Mouse (Mus musculus): ENCODE measurements around the gene Pheta2.
A peak's percentile ranks its signal among the peaks of the same experiment; 100 is the strongest.

The Pheta2 gene

GRCm38 (mm10) chr15:82338593-82339112, at the start of gene Pheta2, which contains the start of the genes Naga and Smdt1:
Gene Pheta2, plus strand, starts transcription at chr15:82338942.
Gene Naga, minus strand, starts transcription at chr15:82338925.
Gene Smdt1, plus strand, starts transcription at chr15:82338959.
- DNase-seq, result peak; percentile 95

GRCm38 (mm10) chr15:82290252-82290651, 48.5 kb upstream of the Pheta2 start:
- DNase-seq, result no peak

GRCm38 (mm10) chr15:82292851-82293250, 45.9 kb upstream of the Pheta2 start:
- DNase-seq, result no peak

GRCm38 (mm10) chr15:82293271-82293711, 45.5 kb upstream of the Pheta2 start:
- no peak for DNase-seq

- DNase-seq, result no peak
Measured at GRCm38 (mm10) chr15:82294059-82294458, 44.7 kb upstream of the Pheta2 start.

GRCm38 (mm10) chr15:82298764-82299561, 39.8 kb upstream of the Pheta2 start, which contains the start of gene Wbp2nl:
Gene Wbp2nl, plus strand, starts transcription at chr15:82298954.
- DNase-seq, result no peak

- DNase-seq, result no peak
Measured at GRCm38 (mm10) chr15:82307107-82307506, 31.6 kb upstream of the Pheta2 start.

GRCm38 (mm10) chr15:82308416-82308815, 30.3 kb upstream of the Pheta2 start:
- DNase-seq, result no peak

- no peak for DNase-seq
Measured at GRCm38 (mm10) chr15:82317839-82318238, 20.9 kb upstream of the Pheta2 start.

GRCm38 (mm10) chr15:82319613-82320012, 19.1 kb upstream of the Pheta2 start:
- DNase-seq, result no peak

GRCm38 (mm10) chr15:82322195-82322594, 16.5 kb upstream of the Pheta2 start:
- DNase-seq, result no peak

- DNase-seq, result no peak
Measured at GRCm38 (mm10) chr15:82325382-82325781, 13.4 kb upstream of the Pheta2 start.

GRCm38 (mm10) chr15:82335194-82335593, 3.5 kb upstream of the Pheta2 start:
- no peak for DNase-seq

- no peak for DNase-seq
Measured at GRCm38 (mm10) chr15:82336629-82337028, 2.1 kb upstream of the Pheta2 start.

- DNase-seq, result no peak
Measured at GRCm38 (mm10) chr15:82337875-82338274, 867 bp upstream of the Pheta2 start.

- DNase-seq, result no peak
Measured at GRCm38 (mm10) chr15:82339150-82339549, 408 bp downstream of the Pheta2 start.

GRCm38 (mm10) chr15:82339634-82340254, 1.0 kb downstream of the Pheta2 start:
- DNase-seq, result no peak

- DNase-seq, result no peak
Measured at GRCm38 (mm10) chr15:82340414-82341035, 1.8 kb downstream of the Pheta2 start.

GRCm38 (mm10) chr15:82341036-82341501, 2.3 kb downstream of the Pheta2 start:
- no peak for DNase-seq

- DNase-seq, result no peak
Measured at GRCm38 (mm10) chr15:82341675-82342542, 3.2 kb downstream of the Pheta2 start.

GRCm38 (mm10) chr15:82342543-82342935, 3.8 kb downstream of the Pheta2 start:
- DNase-seq, result no peak
